Mouse (Mus musculus) layer of hippocampus, adult 2 months (tissue): ENCODE data around the gene Csf2rb. TPM values are rescaled to one million over a fixed set of nuclear protein-coding genes. Genes with fewer than 3 reads are reported as not detected.

Source experiments
- DNase-seq, 2 experiments: peaks; one replicate each; pipeline ENCODE4 v3.0.0; 2022; ENCODE audit warnings: low spot score in 2 of 2
- H3K27ac ChIP-seq: fragments of 200-600 bp; 2 replicates; pipeline ENCODE4 v1.8.1; 2022
- H3K4me3 ChIP-seq: fragments of 200-600 bp; 2 replicates; pipeline ENCODE4 v1.8.1; 2022; ENCODE audit warnings: mild to moderate bottlenecking
- CTCF ChIP-seq: fragments of 200-600 bp; conservative IDR thresholded peaks from 2 replicates; pipeline ENCODE4 v1.8.1; 2022; ENCODE audit warnings: antibody characterized with exemption, mild to moderate bottlenecking, moderate library complexity
- microRNA-seq, 2 experiments: library from miRNA; unstranded; fragments of <30 nt; microRNA quantifications; one replicate each; pipeline ENCODE4 v1.2.0; 2021
- total RNA-seq, 2 experiments: library from RNA; stranded (reverse); gene quantifications; 2 replicates each; pipeline ENCODE4 v1.2.3; 2021

The Csf2rb gene
- total RNA-seq, 2 experiments from 2014 or later: 1.3 to 1.7 TPM

- Histone ChIP-seq H3K4me3 (no peak overlapping the region), H3K27ac (peak overlapping the region; percentile 84)
- no peak for TF ChIP-seq CTCF
- no peak for DNase-seq
Measured at GRCm38 (mm10) chr15:78380208-78380607, 54.7 kb downstream of the Csf2rb start.

GRCm38 (mm10) chr15:78380741-78381140 is 55.2 kb downstream of the Csf2rb start:
- no peak for TF ChIP-seq CTCF
- peak overlapping the region; percentile 84 for H3K27ac ChIP-seq
- DNase-seq: peak; percentile 65 to 69

GRCm38 (mm10) chr15:78382115-78382514 is 56.6 kb downstream of the Csf2rb start:
- Histone ChIP-seq H3K4me3 (no peak overlapping the region), H3K27ac (peak overlapping the region; percentile 55)
- no peak for TF ChIP-seq CTCF
- DNase-seq: no peak

More at GRCm38 (mm10) chr15:78380741-78381140, 55.2 kb downstream of the Csf2rb start:
- no peak overlapping the region for H3K4me3 ChIP-seq

GRCm38 (mm10) chr15:78383450-78384219 is 58.1 kb downstream of the Csf2rb start:
- Histone ChIP-seq H3K4me3 (no peak overlapping the region), H3K27ac (peak overlapping the region; percentile 88)
- peak; percentile 36 to 64 for DNase-seq
- no peak for TF ChIP-seq CTCF

GRCm38 (mm10) chr15:78384220-78385116 is 58.9 kb downstream of the Csf2rb start:
- peak overlapping the region; percentile 88 for H3K27ac ChIP-seq
- TF ChIP-seq CTCF: no peak
- peak; percentile 53 to 58 for DNase-seq
- H3K4me3 ChIP-seq: no peak overlapping the region

- H3K4me3 ChIP-seq: no peak overlapping the region
- no peak for DNase-seq
- peak overlapping the region; percentile 88 for H3K27ac ChIP-seq
- TF ChIP-seq CTCF: no peak
Measured at GRCm38 (mm10) chr15:78385564-78385963, 60.0 kb downstream of the Csf2rb start.

GRCm38 (mm10) chr15:78390855-78391254 is 65.3 kb downstream of the Csf2rb start:
- DNase-seq: no peak
- TF ChIP-seq CTCF: no peak
- H3K4me3 ChIP-seq: no peak overlapping the region

GRCm38 (mm10) chr15:78395478-78395962 is 70.0 kb downstream of the Csf2rb start, which contains the start of gene Tex33:
Gene Tex33 (minus strand): TSS chr15:78395912.
- no peak within 1 kb of the TSS; the same call in 1 of the 2 replicates for H3K27ac ChIP-seq
- no peak within 1 kb of the TSS for H3K4me3 ChIP-seq
- TF ChIP-seq CTCF: no peak
- no peak for DNase-seq

More at GRCm38 (mm10) chr15:78390855-78391254, 65.3 kb downstream of the Csf2rb start:
- no peak overlapping the region for H3K27ac ChIP-seq

GRCm38 (mm10) chr15:78401345-78401744 is 75.8 kb downstream of the Csf2rb start:
- TF ChIP-seq CTCF: no peak
- no peak for DNase-seq
- Histone ChIP-seq H3K27ac (peak overlapping the region; percentile 98), H3K4me3 (no peak overlapping the region)

- DNase-seq: peak; percentile 47 to 55
- Histone ChIP-seq H3K4me3 (no peak overlapping the region), H3K27ac (peak overlapping the region; percentile 98)
- TF ChIP-seq CTCF: no peak
Measured at GRCm38 (mm10) chr15:78401921-78402320, 76.4 kb downstream of the Csf2rb start.

- no peak for DNase-seq
- no peak for TF ChIP-seq CTCF
- Histone ChIP-seq H3K27ac (peak overlapping the region; percentile 98), H3K4me3 (no peak overlapping the region)
Measured at GRCm38 (mm10) chr15:78402423-78402822, 76.9 kb downstream of the Csf2rb start.

- TF ChIP-seq CTCF: no peak
- no peak for DNase-seq
- peak overlapping the region; percentile 98 for H3K27ac ChIP-seq
- peak overlapping the region; percentile 33; the same call in 1 of the 2 replicates for H3K4me3 ChIP-seq
Measured at GRCm38 (mm10) chr15:78403301-78403741, 77.8 kb downstream of the Csf2rb start.

Small RNA genes within 50 kb of the gene (microRNA-seq; reads per million reads assigned to microRNA genes)
- gene Mir7676-1 (0 reads per million in 2 experiments), gene Mir7676-2 (0 reads per million in 2 experiments)

Other genes with a start within 250 kb of the Csf2rb start
- gene Cacng2, start 205.7 kb upstream of the Csf2rb start, total RNA-seq: 10 to 100 TPM; 36.0 to 36.8 TPM
- gene Ift27, start 151.6 kb upstream of the Csf2rb start, total RNA-seq: 10 to 100 TPM; 22.7 to 23.3 TPM
- 10 to 100 TPM; 57.3 to 63.3 TPM for gene Pvalb, start 119.4 kb upstream of the Csf2rb start, total RNA-seq
- gene Ncf4, start 81.0 kb upstream of the Csf2rb start, total RNA-seq: 1 to 10 TPM in 1 of 2 experiments, under 1 TPM in 1; 0.69 to 2.0 TPM
- gene Csf2rb2, start 20.0 kb upstream of the Csf2rb start, total RNA-seq: 1 to 10 TPM; 2.9 to 4.2 TPM
- gene Tex33, start 70.2 kb downstream of the Csf2rb start, total RNA-seq: not detected
- 10 to 100 TPM; 35.6 to 40.3 TPM for gene Tst, start 80.2 kb downstream of the Csf2rb start, total RNA-seq
- gene Mpst, start 80.7 kb downstream of the Csf2rb start, total RNA-seq: 10 to 100 TPM; 29.5 to 31.8 TPM
- 100 to 1,000 TPM; 263 to 271 TPM for gene Kctd17, start 102.8 kb downstream of the Csf2rb start, total RNA-seq
- 1 to 10 TPM; 1.9 to 3.0 TPM for gene Tmprss6, start 142.9 kb downstream of the Csf2rb start, total RNA-seq
- under 1 TPM in 1 of 2 experiments, not detected in 1; 0.20 TPM for gene Il2rb, start 169.5 kb downstream of the Csf2rb start, total RNA-seq
- gene C1qtnf6, start 205.7 kb downstream of the Csf2rb start, total RNA-seq: 1 to 10 TPM; 4.5 to 5.2 TPM
- 10 to 100 TPM; 25.2 to 25.8 TPM for gene Sstr3, start 218.9 kb downstream of the Csf2rb start, total RNA-seq
- gene Rac2, start 247.0 kb downstream of the Csf2rb start, total RNA-seq: 1 to 10 TPM; 2.2 to 3.7 TPM